Mouse (Mus musculus) urinary bladder, postnatal 14 days (tissue): ENCODE results near the gene L2hgdh.

Source experiments
- DNase-seq: peaks from one replicate; pipeline ENCODE4 v3.0.0; 2021; ENCODE audit warnings: low spot score

L2hgdh gene

GRCm38 (mm10) chr12:69724711-69725460 lies at the start of gene L2hgdh, which contains the start of gene Atp5s:
Gene L2hgdh, minus strand, starts transcription at chr12:69724873.
Gene Atp5s, plus strand, starts transcription at chr12:69724950.
- DNase-seq = peak; percentile 98

GRCm38 (mm10) chr12:69768841-69769240 lies 44.2 kb upstream of the L2hgdh start:
- no peak for DNase-seq

GRCm38 (mm10) chr12:69767476-69768258 lies 43.0 kb upstream of the L2hgdh start:
- no peak for DNase-seq

- DNase-seq = peak; percentile 20
Measured at GRCm38 (mm10) chr12:69766185-69766904, 41.7 kb upstream of the L2hgdh start.

GRCm38 (mm10) chr12:69765543-69765942 lies 40.9 kb upstream of the L2hgdh start:
- no peak for DNase-seq

- DNase-seq = no peak
Measured at GRCm38 (mm10) chr12:69761603-69762002, 36.9 kb upstream of the L2hgdh start.

GRCm38 (mm10) chr12:69760743-69761406 lies 36.2 kb upstream of the L2hgdh start:
- DNase-seq = no peak

GRCm38 (mm10) chr12:69760014-69760413 lies 35.3 kb upstream of the L2hgdh start:
- no peak for DNase-seq

- no peak for DNase-seq
Measured at GRCm38 (mm10) chr12:69759267-69759885, 34.7 kb upstream of the L2hgdh start.

GRCm38 (mm10) chr12:69758221-69759185 lies 33.8 kb upstream of the L2hgdh start:
- DNase-seq = no peak

- DNase-seq = peak; percentile 79
Measured at GRCm38 (mm10) chr12:69757418-69758141, 32.9 kb upstream of the L2hgdh start.

- DNase-seq = no peak
Measured at GRCm38 (mm10) chr12:69756015-69756414, 31.3 kb upstream of the L2hgdh start.

GRCm38 (mm10) chr12:69753936-69754335 lies 29.3 kb upstream of the L2hgdh start:
- no peak for DNase-seq

- peak; percentile 33 for DNase-seq
Measured at GRCm38 (mm10) chr12:69751864-69752341, 27.2 kb upstream of the L2hgdh start.

GRCm38 (mm10) chr12:69744138-69744537 lies 19.5 kb upstream of the L2hgdh start:
- DNase-seq = no peak

GRCm38 (mm10) chr12:69741965-69742364 lies 17.3 kb upstream of the L2hgdh start:
- no peak for DNase-seq

GRCm38 (mm10) chr12:69733923-69734322 lies 9.2 kb upstream of the L2hgdh start:
- DNase-seq = no peak

GRCm38 (mm10) chr12:69733518-69733917 lies 8.8 kb upstream of the L2hgdh start:
- no peak for DNase-seq

- no peak for DNase-seq
Measured at GRCm38 (mm10) chr12:69732221-69732620, 7.5 kb upstream of the L2hgdh start.
